Mouse (Mus musculus) erythroid progenitor cell, adult 5-6 weeks (primary cell): Measurements from ENCODE around the gene Nsmce1. TPM values are rescaled to one million over a fixed set of nuclear protein-coding genes. Genes with fewer than 3 reads are reported as not detected.

Experiments used
- ATAC-seq: replicated peaks from 2 replicates; pipeline ENCODE4 v1.8.0; 2016; ENCODE audit warnings: moderate number of reproducible peaks, mild to moderate bottlenecking, moderate TSS enrichment, inconsistent platforms; ENCODE audit not compliant: poor library complexity, low FRiP score, severe bottlenecking
- total RNA-seq, 2 experiments: library from RNA; stranded (forward) in 1 of 2; stranded (reverse) in 1 of 2; fragments of 150-400 nt in 1 of 2; fragments of 186-747, 209-891 nt in 1 of 2; gene quantifications; 2 replicates each; pipeline versions ENCODE4 v1.2.3 to v1.2.4; 2015 to 2017; ENCODE audit warnings: low replicate concordance in 2 of 2

The Nsmce1 gene
- total RNA-seq, 2 experiments from 2014 or later = 36.9 to 53.6 TPM

- no peak for ATAC-seq
Measured at GRCm38 (mm10) chr7:125492551-125492950, 1.2 kb upstream of the Nsmce1 start.

DNA sequence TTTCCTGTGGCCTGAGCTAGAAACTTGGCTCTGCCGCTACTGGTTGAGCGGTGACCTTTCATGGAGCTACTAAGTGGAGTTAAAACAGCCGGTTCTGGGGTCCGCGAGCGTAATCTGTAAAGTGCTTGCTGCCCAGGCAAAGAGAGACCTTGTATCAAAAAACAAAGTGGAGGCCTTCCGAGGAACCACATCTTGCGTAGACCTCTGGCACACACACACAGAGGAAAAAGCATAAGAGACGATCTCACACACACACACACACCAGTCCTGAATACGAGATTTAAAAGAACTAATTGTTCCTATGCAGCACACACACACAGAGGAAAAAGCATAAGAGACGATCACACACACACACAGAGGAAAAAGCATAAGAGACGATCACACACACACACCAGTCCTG is 364 bp upstream of the Nsmce1 start:
- peak; percentile 4; the same call in 1 of the 2 replicates for ATAC-seq

- ATAC-seq = no peak
Measured at GRCm38 (mm10) chr7:125489636-125490035, 1.8 kb downstream of the Nsmce1 start.

GRCm38 (mm10) chr7:125488706-125489105 is 2.7 kb downstream of the Nsmce1 start:
- ATAC-seq = no peak

DNA sequence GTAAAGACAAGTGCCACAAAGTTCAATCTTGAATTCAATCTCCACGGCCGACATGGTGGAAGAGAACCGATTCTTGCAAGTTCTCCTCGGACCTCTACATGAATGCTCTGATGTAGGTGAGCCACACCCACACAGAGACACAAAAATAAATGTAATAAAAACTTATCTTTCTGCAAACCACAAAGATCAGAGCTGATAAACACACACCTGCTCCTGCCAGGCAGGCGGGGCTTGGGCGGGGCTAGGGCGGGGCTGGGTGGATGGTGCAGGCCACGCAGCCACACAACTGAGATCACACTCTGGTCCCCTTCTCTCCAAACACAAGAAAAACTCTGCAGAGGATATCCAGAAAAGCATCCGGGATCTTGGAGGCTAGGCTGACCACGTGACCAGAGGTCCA is 4.3 kb downstream of the Nsmce1 start:
- no peak for ATAC-seq

DNA sequence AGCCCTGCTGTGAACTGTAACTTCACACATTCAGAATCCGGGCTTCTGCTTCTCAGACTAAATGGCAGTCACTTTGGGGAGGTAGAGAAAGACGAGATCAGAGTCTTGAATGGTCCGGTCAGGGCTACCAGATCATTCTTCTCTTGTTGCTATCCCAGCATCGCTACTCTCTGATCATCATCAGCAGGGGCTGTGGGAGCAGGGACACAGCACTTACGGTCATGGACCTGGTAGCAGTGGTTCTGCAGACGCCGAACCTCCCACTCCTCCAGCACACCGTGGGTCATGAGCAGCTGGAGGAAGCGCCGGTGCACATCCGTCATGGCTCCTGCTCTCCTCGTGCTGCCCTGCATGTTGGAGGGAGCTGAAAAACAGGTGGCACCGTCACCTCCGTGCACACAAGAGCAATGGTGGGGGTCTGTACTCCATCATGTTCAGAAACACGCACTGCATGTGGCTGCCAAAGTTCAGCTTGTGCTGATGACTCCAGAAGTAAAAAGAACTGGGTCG is 5.2 kb downstream of the Nsmce1 start:
- ATAC-seq = no peak

- ATAC-seq = no peak
Measured at GRCm38 (mm10) chr7:125484791-125485190, 6.6 kb downstream of the Nsmce1 start.

- ATAC-seq = no peak
Measured at GRCm38 (mm10) chr7:125482886-125483285, 8.5 kb downstream of the Nsmce1 start.

- no peak for ATAC-seq
Measured at GRCm38 (mm10) chr7:125482339-125482738, 9.1 kb downstream of the Nsmce1 start.

DNA sequence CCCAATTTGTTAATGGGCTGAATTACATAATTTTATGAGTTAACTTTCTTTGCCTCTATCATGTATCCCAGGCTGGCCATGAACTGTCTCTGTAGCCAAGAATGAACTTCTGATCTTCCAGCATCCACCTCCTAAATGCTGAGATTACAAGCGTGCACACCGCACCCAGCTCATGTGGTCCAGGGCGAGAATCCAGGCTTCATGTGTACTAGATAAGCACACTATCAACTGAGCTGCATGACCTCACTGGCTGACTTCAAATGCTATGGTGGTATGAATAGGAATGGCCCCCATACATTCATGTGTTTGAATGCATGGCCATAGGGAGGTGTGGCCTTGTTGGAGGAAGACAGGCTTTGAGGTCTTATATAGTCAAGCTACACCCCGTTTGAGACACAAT is 10.9 kb downstream of the Nsmce1 start:
- ATAC-seq = 0 out of 2 replicates have a peak, but pooled peaks have one; percentile 36

GRCm38 (mm10) chr7:125478391-125478984 is 12.9 kb downstream of the Nsmce1 start:
- no peak for ATAC-seq

- no peak for ATAC-seq
Measured at GRCm38 (mm10) chr7:125475601-125476251, 15.7 kb downstream of the Nsmce1 start.

DNA sequence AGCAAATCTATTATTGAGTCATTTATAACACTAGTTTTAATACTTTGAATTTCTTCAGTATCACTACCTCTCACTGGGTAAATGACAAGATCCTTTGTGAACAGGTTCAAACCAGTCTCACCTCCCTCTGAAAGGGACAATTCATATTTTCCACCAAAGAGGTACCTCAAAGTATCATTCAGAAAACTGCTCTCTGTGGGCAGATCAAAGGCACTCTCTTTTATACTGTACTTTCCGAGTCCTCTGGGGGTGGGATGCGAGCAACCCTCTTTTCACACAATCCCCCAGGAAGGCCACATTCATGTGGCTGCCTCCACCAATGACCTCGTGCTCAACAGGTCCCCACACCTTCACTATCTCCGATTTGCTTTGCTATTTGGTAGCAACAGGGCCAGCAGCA is 16.9 kb downstream of the Nsmce1 start:
- no peak for ATAC-seq

DNA sequence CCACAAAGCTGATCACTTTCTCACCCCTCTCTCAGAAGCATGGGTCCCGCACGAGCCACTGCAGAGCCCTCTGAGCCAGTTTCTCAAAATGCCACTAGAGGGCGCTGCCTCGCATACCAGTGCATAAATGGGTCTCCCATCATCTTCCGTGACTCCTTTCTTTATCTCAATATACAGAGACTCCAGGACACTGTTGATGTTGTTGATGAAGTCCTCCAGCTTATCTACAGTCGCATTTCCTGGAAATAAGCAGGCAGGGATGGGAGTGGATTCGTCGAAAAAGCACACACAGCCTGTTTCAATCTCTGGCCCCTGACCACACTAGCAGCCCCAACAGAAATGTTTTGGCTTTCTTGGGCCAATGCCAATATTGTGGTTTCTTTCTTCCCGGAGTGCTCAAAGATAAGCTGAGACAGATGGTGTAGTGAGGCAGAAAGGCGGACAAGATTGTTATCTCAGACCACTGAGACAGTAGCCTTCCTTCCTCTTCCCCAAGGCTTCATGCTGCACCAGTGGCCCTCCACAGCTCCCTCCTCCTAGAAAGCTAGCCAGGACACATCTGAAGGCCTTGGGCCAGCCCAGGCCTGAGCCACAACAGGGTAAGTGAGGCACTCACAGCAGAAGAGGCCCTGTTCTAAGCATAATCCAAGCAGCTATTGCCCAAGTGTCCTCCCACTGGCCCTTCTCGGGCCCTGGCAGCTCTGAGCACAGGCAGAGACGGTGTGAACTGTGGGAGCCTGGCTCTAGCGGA is 19.2 kb downstream of the Nsmce1 start:
- peak; percentile 79 for ATAC-seq

DNA sequence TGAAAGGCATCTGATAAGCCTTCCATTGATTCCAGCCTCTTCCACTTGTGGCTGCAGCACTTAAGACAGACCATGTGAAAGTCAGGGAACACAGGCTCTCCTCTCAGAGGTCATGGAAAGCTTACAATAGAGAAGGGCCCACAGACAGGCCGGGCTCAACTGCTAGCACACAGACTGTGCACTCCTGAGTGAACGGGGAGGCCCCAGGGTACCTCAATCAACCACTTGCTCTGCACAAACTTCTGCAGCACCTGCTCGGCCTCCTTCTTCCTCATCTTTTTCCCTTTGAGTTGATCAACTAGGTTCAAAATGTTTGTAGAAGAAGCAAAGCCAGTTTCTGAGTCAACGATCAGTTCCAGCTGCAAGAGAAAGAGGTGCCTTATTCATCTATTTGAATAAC is 20.5 kb downstream of the Nsmce1 start:
- ATAC-seq = no peak

DNA sequence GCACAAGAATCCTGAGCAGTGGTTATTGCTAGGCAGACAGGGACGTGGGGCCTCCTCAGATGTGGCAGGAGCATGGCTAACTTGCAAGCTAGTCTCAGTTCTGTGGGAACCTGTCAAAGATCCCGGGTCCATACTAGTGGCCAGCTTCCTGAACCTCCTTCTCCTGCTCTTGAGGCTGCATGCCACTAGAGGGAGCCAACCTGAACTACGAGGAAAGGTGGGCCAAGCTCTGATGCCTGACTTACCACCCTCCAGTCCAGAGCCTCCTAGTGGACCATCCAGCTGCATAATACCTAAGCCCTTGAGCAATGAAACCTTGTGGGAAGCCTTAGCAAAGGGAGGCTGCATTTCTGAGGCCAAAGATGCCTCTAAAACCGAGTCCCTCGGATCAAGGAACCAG is 21.5 kb downstream of the Nsmce1 start:
- ATAC-seq = peak; percentile 52

GRCm38 (mm10) chr7:125462200-125462599 is 29.2 kb downstream of the Nsmce1 start:
- ATAC-seq = no peak

DNA sequence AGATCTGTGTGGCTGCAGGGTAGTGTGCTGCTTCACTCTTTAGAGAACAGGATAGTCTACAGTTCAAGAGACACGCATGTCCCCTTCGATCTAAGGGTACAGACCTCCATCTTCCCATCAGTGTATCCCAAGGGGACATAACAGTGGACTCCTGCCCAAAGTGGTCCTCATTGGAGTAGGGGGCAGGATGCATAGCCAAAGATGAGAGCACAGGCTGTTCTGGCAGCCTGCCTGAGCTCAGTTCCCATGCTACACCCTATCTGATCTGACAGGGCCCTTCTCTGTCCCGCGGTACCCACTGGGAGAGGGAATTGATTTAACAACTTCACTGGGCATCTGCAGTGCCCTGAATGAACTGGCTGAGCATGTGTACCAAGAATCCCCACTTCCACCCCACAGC is 37.7 kb downstream of the Nsmce1 start:
- no peak for ATAC-seq

- no peak for ATAC-seq
Measured at GRCm38 (mm10) chr7:125451078-125451477, 40.3 kb downstream of the Nsmce1 start.

DNA sequence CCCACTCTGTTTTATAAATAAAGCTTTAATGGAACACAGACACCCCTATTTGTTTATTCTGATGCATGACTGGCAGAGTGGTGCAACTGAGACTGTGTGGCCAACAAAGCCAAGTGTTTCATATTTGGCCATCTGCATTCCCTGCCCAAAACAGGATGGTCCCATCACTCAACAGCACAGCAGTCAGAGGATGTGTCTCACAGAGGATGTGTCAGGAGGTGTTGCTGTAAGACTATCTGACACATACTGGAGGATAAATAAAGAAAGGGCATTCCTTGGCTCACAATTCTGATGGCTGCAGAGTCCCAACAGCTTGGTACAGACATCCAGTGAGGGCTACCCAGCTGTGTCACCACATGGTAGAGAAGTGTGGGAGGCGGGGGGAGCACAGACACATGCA is 40.7 kb downstream of the Nsmce1 start:
- no peak for ATAC-seq
